Mouse (Mus musculus) kidney, adult 9 months (tissue): Measurements from ENCODE around the gene Srgn.
"Not testable (repeated sequence)": the region's sequence is repeated elsewhere in the genome, so short reads cannot be mapped to it uniquely, and the experiment has no call there.

Source experiments
- DNase-seq: peaks from one replicate; pipeline ENCODE4 v3.0.0; 2022

The Srgn gene

DNA sequence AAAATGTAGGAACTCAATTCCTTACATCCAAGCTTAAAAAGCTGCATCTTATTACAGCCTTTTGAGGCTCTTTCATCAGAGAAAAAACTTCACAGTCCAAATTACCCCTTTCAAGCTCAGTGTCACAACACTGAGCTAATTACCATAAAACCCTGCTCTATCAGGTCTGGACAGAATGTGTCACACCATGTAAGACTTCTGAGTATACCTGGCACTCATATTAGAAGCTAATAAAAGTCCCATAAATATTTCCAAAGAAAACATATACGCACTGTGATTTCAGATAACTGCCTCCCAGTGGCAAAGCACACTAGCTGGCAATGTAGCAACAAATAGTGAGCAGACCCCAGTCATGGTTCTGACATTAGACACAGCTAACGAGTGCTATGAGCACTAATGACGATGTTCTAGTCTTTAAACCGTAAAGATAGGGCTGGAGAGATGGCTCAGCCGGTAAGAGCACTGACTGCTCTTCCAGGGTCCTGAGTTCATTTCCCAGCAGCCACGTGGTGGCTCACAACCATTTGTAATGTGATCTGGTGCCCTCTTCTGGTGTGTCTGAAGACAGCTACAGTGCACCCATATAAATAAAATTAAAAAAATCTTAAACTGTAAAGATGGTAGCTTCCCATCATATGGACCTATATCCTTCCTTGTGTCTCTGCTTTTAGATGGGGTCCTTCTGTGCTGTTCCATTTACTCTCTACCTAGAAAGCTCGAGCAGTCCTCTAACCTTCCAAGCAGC lies 46.0 kb downstream of the Srgn start:
- no peak for DNase-seq

DNA sequence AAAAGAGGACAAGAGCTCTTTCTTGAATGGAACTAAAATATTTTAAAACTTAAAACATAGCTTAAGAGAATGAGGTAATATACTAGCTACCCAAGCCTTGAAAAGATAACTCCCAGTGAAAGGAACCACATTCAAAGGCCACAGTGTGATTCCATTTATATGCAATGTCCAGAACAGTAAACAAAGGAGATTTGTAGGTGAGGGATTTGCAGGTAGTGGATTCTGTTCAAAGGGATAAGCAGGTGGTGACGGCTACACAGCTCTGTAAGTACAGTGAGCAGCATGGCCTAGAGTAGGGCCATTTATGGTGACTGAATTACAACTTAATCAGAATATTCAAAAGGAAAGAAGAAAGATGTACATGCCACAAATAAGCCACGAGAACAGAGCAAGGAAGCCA lies 50.3 kb downstream of the Srgn start:
- no peak for DNase-seq

DNA sequence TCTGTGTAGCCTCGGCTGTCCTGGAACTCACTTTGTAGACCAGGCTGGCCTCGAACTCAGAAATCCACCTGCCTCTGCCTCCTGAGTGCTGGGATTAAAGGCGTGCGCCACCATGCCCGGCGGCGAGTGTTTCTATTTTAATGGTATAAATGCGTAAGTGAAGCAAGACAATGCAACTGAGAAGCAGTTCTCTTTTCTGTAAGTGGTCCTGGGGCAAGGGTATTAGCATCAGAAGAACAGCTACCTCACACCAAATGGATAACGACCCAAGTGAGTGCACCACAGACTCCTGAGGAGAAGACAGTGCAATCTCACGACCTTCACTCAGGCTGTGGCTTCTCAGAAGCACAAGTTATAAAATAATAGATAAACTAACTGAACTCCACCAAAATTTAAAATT lies 52.3 kb downstream of the Srgn start:
- DNase-seq = no peak

DNA sequence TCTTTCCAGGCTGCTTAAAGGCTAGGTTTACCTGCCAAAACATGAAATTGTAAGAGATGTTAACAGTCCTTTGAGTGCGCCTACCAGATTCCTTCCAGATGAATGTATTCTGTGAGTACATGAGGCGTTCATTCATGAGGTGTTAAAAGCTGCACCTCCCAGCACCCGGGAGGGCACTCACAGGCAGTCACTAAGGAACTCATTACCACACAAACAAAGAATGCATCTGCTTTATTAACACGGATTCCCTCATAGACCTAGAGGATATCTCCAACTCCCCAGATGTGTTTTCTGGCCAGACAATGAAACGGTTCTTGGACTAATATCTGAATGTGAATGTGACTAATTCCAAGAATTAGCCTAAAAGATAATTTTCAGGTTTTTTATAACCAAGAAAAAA lies 56.1 kb downstream of the Srgn start:
- no peak for DNase-seq

DNA sequence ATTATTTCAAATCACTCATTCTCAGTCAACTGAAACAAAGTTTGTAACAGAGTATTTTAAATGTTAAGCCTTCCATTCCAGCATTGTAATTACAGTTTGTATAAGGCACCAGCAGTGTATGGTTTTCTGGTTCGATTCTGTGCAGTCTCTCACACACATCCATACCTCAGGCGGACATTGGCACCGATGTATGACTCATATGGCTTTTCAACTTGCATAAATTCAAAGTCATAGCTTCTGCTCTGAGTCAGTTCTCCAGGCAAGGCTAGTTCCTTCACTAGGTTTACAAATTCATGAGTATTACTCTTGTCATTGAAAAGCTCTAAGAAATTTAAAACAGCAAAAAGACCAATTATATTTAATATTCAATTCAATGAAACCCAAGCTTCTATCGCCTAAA lies 57.5 kb downstream of the Srgn start:
- no peak for DNase-seq

DNA sequence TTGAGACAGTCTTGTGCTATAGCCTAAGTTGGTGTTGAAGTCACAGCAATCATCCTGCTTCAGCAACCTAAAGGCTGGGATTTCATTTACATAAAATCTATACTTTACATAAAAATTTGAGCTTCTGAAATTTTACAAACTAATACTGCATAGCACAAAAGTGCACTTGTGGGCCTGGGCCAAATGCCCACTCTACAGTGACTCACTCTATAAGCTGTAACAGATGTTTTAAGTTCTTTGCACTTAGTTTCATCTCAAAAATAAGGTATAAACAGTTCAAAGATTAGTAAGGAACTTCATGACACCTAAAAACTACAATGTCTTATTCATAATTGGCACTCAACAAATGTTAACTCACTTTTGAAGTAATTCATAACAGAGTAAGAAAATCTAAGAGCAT lies 65.9 kb downstream of the Srgn start:
- no peak for DNase-seq

DNA sequence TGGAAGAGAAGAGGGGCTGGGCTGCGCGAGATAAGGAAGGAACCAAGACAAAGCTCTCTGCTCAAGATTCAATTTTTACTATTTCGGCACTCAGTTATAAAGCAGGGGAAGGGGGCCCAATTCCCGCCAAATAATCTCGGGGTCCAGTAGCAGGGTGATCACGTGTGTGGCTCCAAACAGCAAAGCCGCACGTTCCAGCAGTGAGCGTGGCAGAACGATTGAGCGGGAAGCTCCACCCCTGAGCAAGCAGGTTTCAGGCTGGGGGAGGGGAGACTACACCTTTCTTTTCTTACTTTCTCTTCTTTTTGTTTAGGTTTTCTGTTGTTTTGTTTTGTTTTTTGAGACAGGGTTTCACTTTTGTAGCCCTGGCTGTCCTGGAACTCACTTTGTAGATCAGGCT lies 75.2 kb downstream of the Srgn start:
- DNase-seq = not testable (repeated sequence)

DNA sequence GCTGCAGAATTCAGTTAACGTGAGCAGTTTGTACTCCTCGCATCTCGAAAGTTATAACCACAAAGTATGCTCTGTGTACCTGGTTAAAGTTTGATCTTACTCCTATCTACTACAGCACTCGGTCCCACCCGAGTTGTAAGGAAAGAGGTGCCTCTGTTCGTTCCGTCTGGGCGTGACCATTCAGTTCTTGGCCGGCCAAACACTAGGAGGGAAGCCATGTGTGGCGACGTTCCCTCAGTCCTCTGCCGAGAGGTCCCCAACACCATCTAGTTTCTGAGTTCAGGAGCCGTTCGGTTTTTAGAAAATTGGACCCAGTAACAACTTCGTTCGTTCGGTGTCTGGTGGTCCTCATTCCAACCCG lies 77.0 kb downstream of the Srgn start:
- no peak for DNase-seq

DNA sequence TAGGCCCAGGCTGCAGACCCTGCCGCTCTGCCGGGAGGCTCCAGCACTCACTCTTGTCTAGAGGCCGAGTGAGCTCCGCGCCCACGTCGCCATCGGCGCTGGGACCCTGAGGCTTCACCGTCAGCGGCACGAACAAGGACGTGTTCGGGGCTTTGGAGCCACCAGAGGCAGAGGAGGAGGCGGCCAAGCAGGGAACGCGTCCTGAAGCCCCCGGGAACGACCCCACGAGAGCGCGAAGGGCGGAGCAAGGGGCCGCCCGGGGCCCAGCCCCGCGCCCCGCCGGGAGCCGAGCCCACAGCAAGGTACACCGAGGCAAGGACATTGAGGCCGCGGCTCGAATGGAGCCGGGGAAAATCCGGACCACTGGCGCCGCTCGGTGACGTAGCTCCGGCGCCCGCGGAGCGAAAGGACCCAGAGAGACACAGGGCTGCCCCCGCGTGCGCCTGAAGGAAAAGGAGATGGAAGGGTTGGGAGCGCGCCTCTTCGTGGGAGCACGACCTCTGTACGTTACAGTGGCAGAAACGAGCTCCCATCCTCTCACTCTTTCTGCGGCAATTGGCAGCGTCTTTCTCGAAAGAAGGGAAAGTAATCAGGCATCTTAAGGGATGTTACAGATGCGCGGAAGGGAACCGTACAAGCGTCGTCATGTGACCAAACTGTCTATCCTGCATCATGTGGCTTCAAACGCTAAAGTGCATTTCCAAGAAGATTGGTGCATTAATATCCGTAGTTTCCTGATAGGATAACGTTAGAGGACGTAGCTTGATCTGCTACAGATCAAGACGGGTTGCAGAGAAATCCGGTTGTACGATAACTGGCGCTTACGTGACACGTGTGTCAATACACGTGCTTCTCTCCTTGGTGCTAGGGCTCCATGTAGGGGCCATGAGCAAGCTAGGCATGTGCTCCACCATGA lies 77.6 kb downstream of the Srgn start, which contains the start of the genes 4930507D05Rik and Supv3l1:
Gene 4930507D05Rik, plus strand, starts transcription at position 126 of the 916 bp plus-strand sequence.
Gene Supv3l1, minus strand, starts transcription at position 375 of the 916 bp plus-strand sequence.
- DNase-seq = peak; percentile 92
